Mouse (Mus musculus) megakaryocyte, adult 5-6 weeks (primary cell): ENCODE measurements at regions not wholly inside any gene's neighbourhood (a gene's known extent, or its start where the extent isn't known, plus 50 kb on each side); places are given as distances from the start of the nearest gene placed in this dataset.
A peak's percentile ranks its signal among the peaks of the same experiment; 100 is the strongest.

Source experiments
- ATAC-seq: 2 replicates; pipeline ENCODE4 v1.8.0; 2016; ENCODE audit warnings: mild to moderate bottlenecking, inconsistent platforms; ENCODE audit not compliant: poor library complexity, severe bottlenecking

- ATAC-seq = no peak
Observed at GRCm38 (mm10) chr1:142403602-142404001, 1236.9 kb upstream of the B3galt2 start.

- no peak for ATAC-seq
Observed at GRCm38 (mm10) chr1:142422711-142423110, 1217.8 kb upstream of the B3galt2 start.

GRCm38 (mm10) chr1:142433300-142433699 is 1207.2 kb upstream of the B3galt2 start:
- no peak for ATAC-seq

- no peak for ATAC-seq
Observed at GRCm38 (mm10) chr1:142441592-142441991, 1198.9 kb upstream of the B3galt2 start.

GRCm38 (mm10) chr1:142468235-142468634 is 1172.2 kb upstream of the B3galt2 start:
- peak; percentile 51; the same call in 1 of the 2 replicates for ATAC-seq

GRCm38 (mm10) chr1:142470114-142470513 is 1170.3 kb upstream of the B3galt2 start:
- ATAC-seq = no peak
